Comparison of ENCODE assay signal across 26 mouse cellular contexts in genomic region chr10:82897936-82898335, GRCm38 (mm10).
"Had no signal": no experiment of that assay in that cellular context is flagged by ENCODE, and none has a peak within 500 bp of the region (broad histone marks: within the 10 kb centered on the region; RNA-seq: fewer than 3 reads in every experiment).

No protein-coding gene starts in this region.

- ATAC-seq: hindbrain, embryonic 16.5 days; intestine, embryonic 16.5 days; liver, embryonic 12.5 days had no signal

- H3K27ac ChIP-seq: heart, embryonic 10.5 days; hindbrain, embryonic 10.5 days; hindbrain, embryonic 12.5 days; hindbrain, embryonic 14.5 days; kidney, embryonic 15.5 days; kidney, postnatal 0 days; limb, embryonic 13.5 days; limb, embryonic 15.5 days; liver, embryonic 12.5 days; liver, embryonic 14.5 days had no signal

- H3K27me3 ChIP-seq: heart, embryonic 12.5 days; hindbrain, embryonic 12.5 days; kidney, embryonic 15.5 days; limb, embryonic 13.5 days; limb, embryonic 15.5 days had no signal

- H3K4me3 ChIP-seq: heart, embryonic 10.5 days; heart, embryonic 12.5 days; hindbrain, embryonic 10.5 days; hindbrain, embryonic 12.5 days; kidney, embryonic 15.5 days; limb, embryonic 13.5 days; limb, embryonic 15.5 days; liver, embryonic 12.5 days had no signal

- DNase-seq: gastrocnemius, postnatal 14 days; gastrocnemius, postnatal 36 days; heart, adult 18-20 months; heart, postnatal 10 days; heart, postnatal 4 days; kidney, adult 11 months; kidney, adult 2 months; kidney, adult 9 months; kidney, postnatal 14 days; kidney, postnatal 36 days; layer of hippocampus, adult 9-11 months; layer of hippocampus, postnatal 36 days; left cerebral cortex, postnatal 4 days had no signal

- H3K4me2 ChIP-seq: hindbrain, embryonic 12.5 days; hindbrain, embryonic 14.5 days; kidney, embryonic 15.5 days; limb, embryonic 13.5 days; limb, embryonic 15.5 days; liver, embryonic 12.5 days had no signal
